Mouse (Mus musculus) kidney, adult 2 months (tissue): Measurements from ENCODE around the gene Nufip2.
"Not testable (repeated sequence)": the region's sequence is repeated elsewhere in the genome, so short reads cannot be mapped to it uniquely, and the experiment has no call there.

Experiments used
- CTCF ChIP-seq: fragments of 200-500 bp; conservative IDR thresholded peaks from 2 replicates; pipeline ENCODE4 v1.5.1; 2011; ENCODE audit warnings: low read depth, mild to moderate bottlenecking, control low read depth, low read length, moderate library complexity, mixed read lengths; ENCODE audit not compliant: insufficient read depth, insufficient read length
- POLR2A ChIP-seq: fragments of 200-500 bp; IDR thresholded peaks from one replicate; pipeline ENCODE4 v1.6.1; 2011; ENCODE audit warnings: low read depth, low read length, control low read depth

DNA sequence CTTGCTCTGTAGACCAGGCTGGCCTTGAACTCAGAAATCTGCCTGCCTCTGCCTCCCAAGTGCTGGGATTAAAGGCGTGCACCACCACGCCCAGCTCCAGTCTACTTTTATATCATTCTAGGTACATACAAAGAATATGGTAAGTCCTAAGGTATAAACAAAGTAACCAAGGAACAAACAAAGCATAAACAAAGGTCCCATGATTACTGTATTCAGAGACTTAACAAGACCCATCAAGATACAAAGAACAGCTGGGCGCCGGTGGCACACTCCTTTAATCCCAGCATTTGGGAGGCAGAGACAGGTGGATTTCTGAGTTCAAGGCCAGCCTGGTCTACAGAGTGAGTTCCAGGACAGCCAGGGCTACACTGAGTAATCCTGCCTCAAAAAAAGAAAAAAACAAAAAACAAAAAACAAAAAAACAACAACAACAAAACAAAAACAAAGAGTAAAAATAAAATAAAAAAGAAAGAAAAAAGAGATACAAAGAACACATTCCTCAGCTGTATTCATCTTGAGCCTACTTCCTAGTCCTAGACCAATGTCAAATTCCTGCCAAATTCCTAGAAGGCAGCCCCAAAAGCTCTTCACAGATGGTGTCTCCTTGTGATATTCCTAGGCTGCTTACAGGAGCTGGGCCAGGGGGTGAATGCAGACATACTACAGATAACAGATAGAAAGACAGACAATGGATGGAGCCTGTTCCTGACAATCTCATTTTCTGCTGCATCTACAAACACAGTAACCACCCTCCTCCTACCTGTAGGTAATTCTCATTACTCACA, 32.4 kb upstream of the Nufip2 start:
- TF ChIP-seq CTCF, POLR2A: not testable (repeated sequence)
